Mouse (Mus musculus) neural tube, embryonic 13.5 days (tissue): Measurements from ENCODE around the gene Rab5if. TPM values are rescaled to one million over a fixed set of nuclear protein-coding genes. Genes with fewer than 3 reads are reported as not detected.
A peak's percentile ranks its signal among the peaks of the same experiment; 100 is the strongest.
"Not testable (repeated sequence)": the region's sequence is repeated elsewhere in the genome, so short reads cannot be mapped to it uniquely, and the experiment has no call there.

Source experiments
- ATAC-seq: fragments of 200-750 bp; cut with Nextera tagmentation; 2 replicates; pipeline ENCODE4 v1.8.0; 2017; ENCODE audit warnings: low read depth, mild to moderate bottlenecking, moderate TSS enrichment, moderate library complexity
- H3K27ac ChIP-seq: fragments of 300-500 bp; sonication (generic); replicated peaks from 2 replicates; pipeline ENCODE4 v1.5.1; 2015; ENCODE audit warnings: moderate library complexity, mild to moderate bottlenecking, inconsistent platforms
- H3K27me3 ChIP-seq: fragments of 300-500 bp; sonication (generic); 2 replicates; pipeline ENCODE4 v1.6.1; 2015; ENCODE audit warnings: mild to moderate bottlenecking, inconsistent platforms
- H3K36me3 ChIP-seq: fragments of 300-500 bp; sonication (generic); 2 replicates; pipeline ENCODE4 v1.6.1; 2015; ENCODE audit warnings: mild to moderate bottlenecking, inconsistent platforms
- H3K4me1 ChIP-seq: fragments of 300-500 bp; sonication (generic); replicated peaks from 2 replicates; pipeline ENCODE4 v1.6.1; 2015; ENCODE audit warnings: inconsistent platforms
- H3K4me2 ChIP-seq: fragments of 300-500 bp; sonication (generic); 2 replicates; pipeline ENCODE4 v1.6.1; 2015; ENCODE audit warnings: inconsistent platforms, mild to moderate bottlenecking, moderate library complexity
- H3K4me3 ChIP-seq: fragments of 300-500 bp; sonication (generic); 2 replicates; pipeline ENCODE4 v1.5.1; 2015; ENCODE audit warnings: mild to moderate bottlenecking, inconsistent platforms
- H3K9ac ChIP-seq: fragments of 300-500 bp; sonication (generic); 2 replicates; pipeline ENCODE4 v1.6.1; 2015; ENCODE audit warnings: moderate library complexity, mild to moderate bottlenecking, inconsistent platforms
- H3K9me3 ChIP-seq: fragments of 300-500 bp; sonication (generic); 2 replicates; pipeline ENCODE4 v1.6.1; 2016; ENCODE audit warnings: inconsistent platforms
- WGBS: fragments of 180-500 bp; shearing (Covaris S2); methylation state at CpG from one replicate; pipeline ENCODE4 v1.1.7; 2015; 5-methylcytosine and 5-hydroxymethylcytosine counted together
- polyA plus RNA-seq: library from polyadenylated mRNA; unstranded; fragments of >200 nt; fragmentation: Nextera tagmentation; extraction: Ambion mirVana; gene quantifications from 2 replicates; pipeline ENCODE4 v1.2.1, GENCODE M21; 2015

The Rab5if gene
- polyA plus RNA-seq, 1 experiment from 2014 or later: 167 TPM

- no peaks in the 10 kb centered on the region for H3K27me3 ChIP-seq
- no peaks in the 10 kb centered on the region for H3K9me3 ChIP-seq
- no peak for ATAC-seq
- H3K27ac ChIP-seq: no peak overlapping the region
- no peak overlapping the region for H3K4me2 ChIP-seq
- H3K4me3 ChIP-seq: no peak overlapping the region
- H3K9ac ChIP-seq: no peak overlapping the region
- WGBS: 96% methylated on average over 4 of the region's 4 CpGs
- H3K36me3 ChIP-seq: peaks cover 54% of the 10 kb centered on the region
- H3K4me1 ChIP-seq: peaks cover 9% of the 10 kb centered on the region; the same call in 1 of the 2 replicates
Observed at GRCm38 (mm10) chr2:156874760-156875510, 12.0 kb downstream of the Rab5if start.

GRCm38 (mm10) chr2:156877726-156878125, 14.8 kb downstream of the Rab5if start:
- Histone ChIP-seq H3K9me3 (no peaks in the 10 kb centered on the region), H3K27me3 (no peaks in the 10 kb centered on the region), H3K4me1 (no peaks in the 10 kb centered on the region), H3K36me3 (peaks cover 27% of the 10 kb centered on the region), H3K4me3 (no peak overlapping the region), H3K9ac (no peak overlapping the region), H3K4me2 (no peak overlapping the region), H3K27ac (no peak overlapping the region)
- no peak for ATAC-seq
- WGBS: 67% methylated on average over 9 of the region's 9 CpGs

GRCm38 (mm10) chr2:156879541-156879940, 16.6 kb downstream of the Rab5if start:
- no peaks in the 10 kb centered on the region for H3K4me1 ChIP-seq
- H3K9ac ChIP-seq: no peak overlapping the region
- WGBS: 79% methylated on average over 3 of the region's 3 CpGs
- ATAC-seq: no peak
- no peaks in the 10 kb centered on the region for H3K9me3 ChIP-seq
- peaks cover 10% of the 10 kb centered on the region for H3K36me3 ChIP-seq
- H3K4me2 ChIP-seq: no peak overlapping the region
- no peak overlapping the region for H3K4me3 ChIP-seq
- no peaks in the 10 kb centered on the region for H3K27me3 ChIP-seq
- no peak overlapping the region for H3K27ac ChIP-seq

GRCm38 (mm10) chr2:156882431-156883001, 19.6 kb downstream of the Rab5if start:
- H3K9me3 ChIP-seq: no peaks in the 10 kb centered on the region
- no peak overlapping the region for H3K27ac ChIP-seq
- WGBS: 42% methylated on average over 10 of the region's 10 CpGs
- H3K4me2 ChIP-seq: no peak overlapping the region
- H3K27me3 ChIP-seq: no peaks in the 10 kb centered on the region
- H3K4me3 ChIP-seq: no peak overlapping the region
- no peak for ATAC-seq
- no peak overlapping the region for H3K9ac ChIP-seq
- no peaks in the 10 kb centered on the region for H3K4me1 ChIP-seq
- no peaks in the 10 kb centered on the region for H3K36me3 ChIP-seq

- no peaks in the 10 kb centered on the region for H3K4me1 ChIP-seq
- ATAC-seq: no peak
- WGBS: 90% methylated on average over 10 of the region's 10 CpGs
Observed at GRCm38 (mm10) chr2:156884396-156885211, 21.7 kb downstream of the Rab5if start.

GRCm38 (mm10) chr2:156885666-156886065, 22.7 kb downstream of the Rab5if start:
- not testable (repeated sequence) for ATAC-seq, H3K4me3 ChIP-seq, H3K9ac ChIP-seq, H3K27me3 ChIP-seq, H3K4me2 ChIP-seq, H3K36me3 ChIP-seq, H3K27ac ChIP-seq, H3K9me3 ChIP-seq, H3K4me1 ChIP-seq
- WGBS: 71% methylated on average over 2 of the region's 2 CpGs

More at GRCm38 (mm10) chr2:156884396-156885211, 21.7 kb downstream of the Rab5if start:
- Histone ChIP-seq H3K27me3 (no peaks in the 10 kb centered on the region), H3K36me3 (no peaks in the 10 kb centered on the region), H3K9me3 (no peaks in the 10 kb centered on the region), H3K27ac (no peak overlapping the region), H3K9ac (no peak overlapping the region), H3K4me3 (no peak overlapping the region), H3K4me2 (no peak overlapping the region)

- Histone ChIP-seq H3K4me2 (no peak overlapping the region), H3K9ac (no peak overlapping the region), H3K36me3 (no peaks in the 10 kb centered on the region), H3K4me1 (no peaks in the 10 kb centered on the region), H3K27me3 (no peaks in the 10 kb centered on the region), H3K4me3 (no peak overlapping the region), H3K27ac (no peak overlapping the region), H3K9me3 (no peaks in the 10 kb centered on the region)
- ATAC-seq: no peak
- 79% methylated on average over 10 of the region's 10 CpGs for WGBS
Observed at GRCm38 (mm10) chr2:156886084-156886631, 23.2 kb downstream of the Rab5if start.

- no peaks in the 10 kb centered on the region for H3K36me3 ChIP-seq
- H3K9me3 ChIP-seq: no peaks in the 10 kb centered on the region
- H3K27me3 ChIP-seq: no peaks in the 10 kb centered on the region
- peaks cover 3% of the 10 kb centered on the region for H3K4me1 ChIP-seq
- H3K27ac ChIP-seq: no peak within 1 kb of the TSS
- no peak within 1 kb of the TSS for H3K4me2 ChIP-seq
- H3K9ac ChIP-seq: no peak within 1 kb of the TSS
- H3K4me3 ChIP-seq: no peak within 1 kb of the TSS
- no peak for ATAC-seq
- 66% methylated on average over 6 of the region's 6 CpGs for WGBS
Observed at GRCm38 (mm10) chr2:156887017-156887416, 24.1 kb downstream of the Rab5if start, which contains the start of gene Sla2. Gene Sla2 (minus strand): TSS chr2:156887192.

- H3K36me3 ChIP-seq: no peaks in the 10 kb centered on the region
- H3K27me3 ChIP-seq: no peaks in the 10 kb centered on the region
- H3K27ac ChIP-seq: no peak overlapping the region
- ATAC-seq: no peak
- H3K4me2 ChIP-seq: no peak overlapping the region
- peaks cover 13% of the 10 kb centered on the region for H3K4me1 ChIP-seq
- H3K4me3 ChIP-seq: no peak overlapping the region
- 85% methylated on average over 3 of the region's 3 CpGs for WGBS
- H3K9me3 ChIP-seq: no peaks in the 10 kb centered on the region
- H3K9ac ChIP-seq: no peak overlapping the region
Observed at GRCm38 (mm10) chr2:156888490-156888889, 25.6 kb downstream of the Rab5if start.

- H3K9me3 ChIP-seq: no peaks in the 10 kb centered on the region
- no peak overlapping the region for H3K27ac ChIP-seq
- WGBS: 18% methylated on average over 3 of the region's 3 CpGs
- H3K9ac ChIP-seq: no peak overlapping the region
- H3K4me2 ChIP-seq: no peak overlapping the region
- peaks cover 13% of the 10 kb centered on the region for H3K4me1 ChIP-seq
- ATAC-seq: peak; percentile 74; the same call in 1 of the 2 replicates
- H3K36me3 ChIP-seq: no peaks in the 10 kb centered on the region
- H3K4me3 ChIP-seq: no peak overlapping the region
- H3K27me3 ChIP-seq: no peaks in the 10 kb centered on the region
Observed at GRCm38 (mm10) chr2:156892240-156892639, 29.3 kb downstream of the Rab5if start.

GRCm38 (mm10) chr2:156892821-156893220, 29.9 kb downstream of the Rab5if start:
- H3K4me3 ChIP-seq: no peak overlapping the region
- H3K4me2 ChIP-seq: no peak overlapping the region
- H3K36me3 ChIP-seq: no peaks in the 10 kb centered on the region
- no peak for ATAC-seq
- H3K9me3 ChIP-seq: no peaks in the 10 kb centered on the region
- 74% methylated on average over 6 of the region's 6 CpGs for WGBS
- no peaks in the 10 kb centered on the region for H3K27me3 ChIP-seq
- no peak overlapping the region for H3K27ac ChIP-seq
- peaks cover 13% of the 10 kb centered on the region for H3K4me1 ChIP-seq
- H3K9ac ChIP-seq: no peak overlapping the region
